Mouse (Mus musculus) thymus, adult 2 months (tissue): Measurements from ENCODE around the gene Ccl11.

Experiments
- CTCF ChIP-seq: fragments of 200-500 bp; IDR thresholded peaks from 2 replicates; pipeline ENCODE4 v1.5.1; 2012; ENCODE audit warnings: mild to moderate bottlenecking, control low read depth, low read length, moderate library complexity, borderline replicate concordance; ENCODE audit not compliant: control insufficient read depth, poor library complexity, insufficient read depth; ENCODE audit errors: extremely low read depth
- POLR2A ChIP-seq: fragments of 200-500 bp; IDR thresholded peaks from 2 replicates; pipeline ENCODE4 v1.6.1; 2012; ENCODE audit warnings: mild to moderate bottlenecking, low read length, control low read depth, moderate library complexity; ENCODE audit not compliant: control insufficient read depth, poor library complexity, insufficient read depth; ENCODE audit errors: extremely low read depth

GRCm38 (mm10) chr11:82035857-82036256 lies 21.8 kb upstream of the Ccl11 start:
- TF ChIP-seq CTCF (no peak), POLR2A (no peak)
